Mouse (Mus musculus): ENCODE results near the gene Zfp2. TPM values are rescaled to one million over a fixed set of nuclear protein-coding genes. Genes with fewer than 3 reads are reported as not detected.

Gene Zfp2
- polyA plus RNA-seq, 1 experiment from 2014 or later = 10.8 TPM

GRCm38 (mm10) chr11:50849310-50849709 is 66.7 kb downstream of the Zfp2 start:
- Histone ChIP-seq H3K4me2 (ENCODE audit: low read length) (no peak overlapping the region), H3K36me3 (ENCODE audit: insufficient read depth, low read length) (no peaks in the 10 kb centered on the region), H3K9ac (ENCODE audit: low read depth, low read length) (no peak overlapping the region), H3K27me3 (ENCODE audit: insufficient read depth, low read length) (peaks cover 35% of the 10 kb centered on the region), H3K4me3 (replicated peaks; ENCODE audit: low read depth, low read length) (no peak overlapping the region), H3K27ac (no peak overlapping the region), H3K4me1 (replicated peaks; ENCODE audit: insufficient read depth, low read length) (peaks cover 16% of the 10 kb centered on the region; the same call in 1 of the 2 replicates), H3K9me3 (replicated peaks; ENCODE audit: low read length) (no peaks in the 10 kb centered on the region)
- DNase-seq (ENCODE audit: low spot score) (no peak), ATAC-seq (replicated peaks; ENCODE audit: low FRiP score, low read depth) (no peak)
- 0% methylated on average over 10 of the region's 10 CpGs for WGBS
- no peak for TF ChIP-seq CTCF (IDR thresholded peaks at IDR 0.05; ENCODE audit: low read depth)

Other genes with a start within 250 kb of the Zfp2 start
- 12.8 and 13.1 TPM in 2 replicates for gene Zfp354c, start 88.4 kb downstream of the Zfp2 start, polyA plus RNA-seq (2015; fragmentation: Nextera tagmentation; extraction: Ambion mirVana)
- 0.70 and 0.82 TPM in 2 replicates for gene Zfp879, start 74.6 kb downstream of the Zfp2 start, polyA plus RNA-seq (2015; fragmentation: Nextera tagmentation; extraction: Ambion mirVana)
- not detected in 2 replicates for gene Grm6, start 65.5 kb downstream of the Zfp2 start, polyA plus RNA-seq (2015; fragmentation: Nextera tagmentation; extraction: Ambion mirVana)
- gene Zfp454, start 28.5 kb downstream of the Zfp2 start, polyA plus RNA-seq (2015; fragmentation: Nextera tagmentation; extraction: Ambion mirVana) = 5.8 and 7.4 TPM in 2 replicates
- gene Zfp354b, start 15.5 kb upstream of the Zfp2 start, polyA plus RNA-seq (2015; fragmentation: Nextera tagmentation; extraction: Ambion mirVana) = 1.6 and 1.7 TPM in 2 replicates
- not detected in 2 replicates for gene 4933414I15Rik, start 27.6 kb upstream of the Zfp2 start, polyA plus RNA-seq (2015; fragmentation: Nextera tagmentation; extraction: Ambion mirVana)
- not detected in 2 replicates for gene Prop1, start 37.6 kb upstream of the Zfp2 start, polyA plus RNA-seq (2015; fragmentation: Nextera tagmentation; extraction: Ambion mirVana)
- not detected in 2 replicates for gene Olfr1378, start 50.4 kb upstream of the Zfp2 start, polyA plus RNA-seq (2015; fragmentation: Nextera tagmentation; extraction: Ambion mirVana)
- not detected in 2 replicates for gene Olfr1377, start 65.8 kb upstream of the Zfp2 start, polyA plus RNA-seq (2015; fragmentation: Nextera tagmentation; extraction: Ambion mirVana)
- not detected in 2 replicates for gene Olfr51, start 87.4 kb upstream of the Zfp2 start, polyA plus RNA-seq (2015; fragmentation: Nextera tagmentation; extraction: Ambion mirVana)
- not detected in 2 replicates for gene Olfr54, start 98.1 kb upstream of the Zfp2 start, polyA plus RNA-seq (2015; fragmentation: Nextera tagmentation; extraction: Ambion mirVana)
- gene Olfr1375, start 131.9 kb upstream of the Zfp2 start, polyA plus RNA-seq (2015; fragmentation: Nextera tagmentation; extraction: Ambion mirVana) = not detected in 2 replicates
- 9.2 and 10.9 TPM in 2 replicates for gene Zfp354a, start 143.1 kb upstream of the Zfp2 start, polyA plus RNA-seq (2015; fragmentation: Nextera tagmentation; extraction: Ambion mirVana)

Data from kidney, postnatal 0 days (tissue).